Mouse (Mus musculus) fat pad, adult 2 months (tissue): Measurements from ENCODE around the gene Galnt16.
A peak's percentile ranks its signal among the peaks of the same experiment; 100 is the strongest.

Experiments used
- DNase-seq: peaks from one replicate; pipeline ENCODE4 v3.0.0-alpha.2; 2011; ENCODE audit warnings: low read depth, low spot score; ENCODE audit errors: extremely low read depth

The Galnt16 gene

GRCm38 (mm10) chr12:80595968-80596367 lies 77.9 kb downstream of the Galnt16 start:
- no peak for DNase-seq

GRCm38 (mm10) chr12:80598236-80598635 lies 80.2 kb downstream of the Galnt16 start:
- DNase-seq = no peak

DNA sequence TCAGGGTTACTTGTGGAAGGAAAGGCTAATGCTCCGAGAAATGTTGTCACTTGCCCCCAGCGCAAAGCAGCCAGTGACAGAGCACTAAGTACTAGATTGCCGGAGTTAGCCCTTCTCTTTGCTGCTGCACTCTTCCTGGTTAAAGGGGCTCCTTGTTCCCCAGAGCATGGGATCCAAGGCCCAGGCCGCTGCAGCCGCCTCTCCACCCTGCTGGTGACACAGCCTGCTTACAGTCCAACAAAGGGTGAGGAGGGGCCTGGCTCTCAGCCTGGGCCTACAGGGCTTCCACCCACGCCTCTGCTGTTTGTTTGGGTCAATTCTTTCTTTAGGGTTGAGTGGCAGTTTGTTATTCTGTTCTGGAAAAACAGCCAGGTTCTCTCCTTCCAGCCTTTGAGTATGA lies 80.7 kb downstream of the Galnt16 start:
- DNase-seq = no peak

DNA sequence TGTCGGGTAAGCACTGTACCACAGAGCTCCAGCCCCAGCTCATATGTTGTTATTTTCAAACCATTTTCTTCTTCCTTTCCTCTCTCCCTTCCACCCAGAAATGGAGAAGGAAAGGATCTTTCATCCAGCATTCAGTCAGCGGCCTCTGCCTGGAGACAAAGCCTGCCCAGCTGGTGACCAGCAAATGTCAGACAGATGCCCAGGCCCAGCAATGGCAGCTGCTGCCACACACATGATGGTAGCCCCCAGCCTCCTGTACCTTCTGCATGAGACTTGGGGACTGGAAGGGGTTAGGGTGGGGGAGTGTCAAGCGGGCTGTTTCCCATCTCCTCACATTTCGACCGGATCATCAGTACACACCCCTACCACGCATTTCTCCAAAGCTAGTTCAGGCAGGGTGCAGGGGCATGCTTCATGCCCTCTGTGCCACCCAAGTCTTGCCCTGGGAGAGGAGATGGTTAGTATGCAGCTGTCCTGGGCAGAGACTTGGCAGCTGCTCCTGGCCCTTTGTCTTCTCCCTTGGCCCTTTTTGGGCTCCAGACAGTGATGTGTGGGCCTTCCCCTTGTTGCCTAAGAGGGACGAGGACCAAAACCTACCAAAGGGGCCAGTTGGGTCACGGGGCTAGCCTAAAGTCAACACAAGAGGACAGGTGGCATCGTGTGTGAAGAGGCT lies 83.7 kb downstream of the Galnt16 start:
- no peak for DNase-seq

GRCm38 (mm10) chr12:80602432-80602831 lies 84.4 kb downstream of the Galnt16 start:
- no peak for DNase-seq

- DNase-seq = no peak
Observed at GRCm38 (mm10) chr12:80603566-80603965, 85.5 kb downstream of the Galnt16 start.

DNA sequence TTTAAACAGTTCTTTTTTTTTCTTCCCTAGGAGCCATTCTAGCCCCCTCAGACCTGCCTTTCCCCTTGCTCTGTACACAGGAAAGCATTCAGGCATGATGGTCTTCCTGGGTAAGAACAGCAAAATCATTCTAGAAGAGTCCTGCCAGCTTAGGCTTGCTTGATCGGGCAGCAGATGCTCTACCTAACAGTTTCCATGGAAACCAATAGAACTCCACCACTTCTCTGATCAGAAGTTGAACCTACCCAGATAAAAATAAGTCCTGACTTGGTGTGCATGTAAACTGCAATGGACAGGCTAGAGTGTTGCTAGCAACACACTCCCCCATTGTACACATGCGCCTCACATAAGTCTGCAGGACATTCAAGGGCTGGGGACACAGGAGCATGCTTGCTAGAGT lies 86.1 kb downstream of the Galnt16 start:
- no peak for DNase-seq

DNA sequence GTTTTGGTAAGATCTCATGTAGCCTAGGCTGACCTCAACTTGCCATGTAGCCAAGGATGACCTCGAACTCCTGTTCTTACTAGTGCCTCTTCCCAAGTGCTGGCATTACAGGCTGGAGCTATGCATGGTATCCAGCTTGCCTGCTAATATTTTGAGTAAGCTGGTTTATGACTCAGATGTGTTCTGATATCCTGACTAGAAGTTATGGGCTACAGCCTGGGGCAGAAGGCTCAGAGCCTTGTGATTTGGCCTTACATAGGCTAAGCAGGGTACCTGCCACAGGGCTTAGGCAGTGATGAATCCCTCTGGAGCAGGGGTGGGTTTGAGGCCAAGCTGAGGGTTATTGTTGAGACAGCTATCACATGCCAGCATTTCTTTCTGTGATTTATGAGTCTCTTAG lies 90.5 kb downstream of the Galnt16 start:
- DNase-seq = no peak

DNA sequence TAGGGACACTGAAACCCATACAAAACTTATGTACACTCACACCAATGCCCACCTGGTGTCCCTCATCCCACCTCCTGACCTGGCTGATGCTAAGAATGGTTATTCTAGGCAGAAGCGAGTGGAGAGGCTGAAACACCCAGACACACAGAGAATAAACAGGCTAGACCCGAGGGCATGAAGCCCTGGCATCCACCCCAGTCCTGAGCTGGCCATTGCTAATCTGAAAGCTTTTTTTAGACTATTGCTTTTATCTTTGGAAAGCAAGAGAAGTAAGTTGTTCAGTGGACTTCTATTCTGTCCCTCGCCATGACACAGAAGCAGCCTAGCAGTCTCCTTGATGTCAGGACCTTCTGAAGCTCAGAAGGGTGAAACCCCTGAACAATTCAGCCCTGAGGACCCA lies 91.9 kb downstream of the Galnt16 start:
- DNase-seq = no peak

DNA sequence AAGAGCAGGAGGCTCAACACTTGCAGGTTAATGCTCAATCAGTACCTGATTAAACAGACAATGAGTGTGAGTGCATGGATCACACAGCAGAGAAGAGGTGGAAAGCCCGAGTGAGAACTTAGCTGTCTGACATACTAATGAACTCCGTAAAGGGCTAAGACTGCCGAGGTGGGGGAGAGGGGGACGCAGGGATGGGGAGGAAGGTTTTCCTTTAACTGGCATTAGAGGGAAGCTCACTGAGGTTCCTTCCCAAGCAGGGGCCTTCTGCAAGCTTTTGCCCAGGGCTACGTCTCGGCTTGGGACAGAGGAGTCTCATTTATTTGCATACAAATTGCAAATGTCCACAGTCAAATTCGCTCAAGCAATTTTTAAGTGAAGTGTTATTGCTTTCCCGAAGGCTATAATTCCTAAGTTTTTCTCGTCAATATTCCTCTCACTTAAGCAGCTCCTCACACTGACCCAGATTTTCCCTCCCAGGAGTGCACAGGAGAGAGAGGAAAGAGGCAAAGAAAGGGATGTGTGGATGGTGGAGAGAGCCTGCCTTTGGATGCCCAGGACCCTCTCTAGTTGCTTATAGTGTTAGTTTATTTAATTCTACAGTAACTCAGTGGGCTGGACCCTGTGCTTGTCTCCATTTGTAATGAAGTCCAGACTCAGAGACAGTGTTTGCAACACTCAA lies 94.2 kb downstream of the Galnt16 start:
- DNase-seq = no peak

- DNase-seq = no peak
Observed at GRCm38 (mm10) chr12:80615371-80616257, 97.5 kb downstream of the Galnt16 start.

GRCm38 (mm10) chr12:80620501-80620900 lies 102.4 kb downstream of the Galnt16 start:
- no peak for DNase-seq

DNA sequence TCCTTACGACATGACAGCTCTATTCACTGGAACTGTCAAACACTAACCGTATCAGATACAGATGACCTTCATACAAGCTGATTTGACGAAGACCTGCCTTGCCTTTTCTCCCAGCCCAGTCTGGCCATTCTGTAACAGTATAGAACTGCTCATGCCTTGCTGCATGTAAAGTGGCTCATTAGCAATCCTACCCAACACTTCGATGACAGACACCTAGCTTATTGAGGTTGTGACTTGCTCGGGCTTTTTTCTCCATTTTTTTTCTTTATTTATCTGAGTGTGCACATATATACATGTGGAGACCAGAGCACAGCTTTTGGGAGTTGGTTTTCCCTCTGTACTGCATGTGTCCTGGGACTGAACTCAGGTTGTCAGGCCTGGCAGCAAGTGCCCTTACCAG lies 113.7 kb downstream of the Galnt16 start:
- DNase-seq = no peak

DNA sequence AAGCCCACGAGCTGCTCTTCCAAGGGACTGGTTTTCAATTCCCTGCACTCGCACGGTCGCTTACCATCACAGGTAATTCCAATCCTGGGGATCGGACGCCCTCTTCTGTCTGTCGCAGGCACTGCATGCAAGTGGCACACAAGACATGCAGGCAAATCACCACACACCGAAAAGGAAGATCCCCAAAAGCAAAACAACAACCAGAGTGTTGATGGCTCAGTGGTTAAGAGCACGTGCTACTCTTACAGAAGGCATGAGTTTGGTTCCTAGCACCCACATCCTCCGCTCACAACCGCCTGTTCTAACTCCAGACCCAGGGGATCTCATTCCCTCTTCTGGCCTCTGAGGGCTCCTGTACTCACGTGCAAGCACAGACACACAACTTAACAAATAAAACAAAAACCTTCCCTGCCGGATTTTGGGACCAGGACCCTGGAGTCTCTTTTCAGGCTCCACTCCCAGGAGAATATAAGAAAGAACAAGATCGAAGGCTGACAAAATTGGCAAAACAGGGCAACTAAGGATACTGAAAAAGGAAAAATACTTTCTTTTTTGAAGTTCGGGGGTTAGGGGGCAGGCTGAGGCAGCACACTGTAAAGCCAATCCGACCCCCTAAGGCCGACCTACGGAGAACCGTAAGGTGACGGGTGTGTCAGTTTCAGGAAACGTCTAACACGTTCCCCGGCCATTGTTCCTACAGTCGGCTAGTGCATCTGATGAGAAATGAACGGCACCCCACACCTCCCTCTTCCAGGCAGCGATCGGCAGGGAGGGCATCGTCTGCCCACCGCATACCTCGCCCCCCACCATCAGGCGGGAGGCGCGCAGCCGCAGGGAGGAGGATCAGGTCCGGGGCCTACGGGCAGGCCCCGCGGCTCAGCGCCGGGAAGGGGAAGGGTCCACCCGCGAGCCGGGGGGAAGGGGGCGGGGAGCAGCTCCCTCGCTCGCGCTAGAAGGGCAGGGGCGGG lies 124.9 kb downstream of the Galnt16 start:
- no peak for DNase-seq

GRCm38 (mm10) chr12:80643693-80644505 lies 125.8 kb downstream of the Galnt16 start, which contains the start of the genes Slc39a9 and Erh:
TSS of gene Slc39a9 (plus strand) at chr12:80643883.
TSS of gene Erh (minus strand) at chr12:80644341.
- DNase-seq = peak; percentile 78

- no peak for DNase-seq
Observed at GRCm38 (mm10) chr12:80644506-80644868, 126.4 kb downstream of the Galnt16 start.

GRCm38 (mm10) chr12:80646377-80646776 lies 128.3 kb downstream of the Galnt16 start:
- no peak for DNase-seq

DNA sequence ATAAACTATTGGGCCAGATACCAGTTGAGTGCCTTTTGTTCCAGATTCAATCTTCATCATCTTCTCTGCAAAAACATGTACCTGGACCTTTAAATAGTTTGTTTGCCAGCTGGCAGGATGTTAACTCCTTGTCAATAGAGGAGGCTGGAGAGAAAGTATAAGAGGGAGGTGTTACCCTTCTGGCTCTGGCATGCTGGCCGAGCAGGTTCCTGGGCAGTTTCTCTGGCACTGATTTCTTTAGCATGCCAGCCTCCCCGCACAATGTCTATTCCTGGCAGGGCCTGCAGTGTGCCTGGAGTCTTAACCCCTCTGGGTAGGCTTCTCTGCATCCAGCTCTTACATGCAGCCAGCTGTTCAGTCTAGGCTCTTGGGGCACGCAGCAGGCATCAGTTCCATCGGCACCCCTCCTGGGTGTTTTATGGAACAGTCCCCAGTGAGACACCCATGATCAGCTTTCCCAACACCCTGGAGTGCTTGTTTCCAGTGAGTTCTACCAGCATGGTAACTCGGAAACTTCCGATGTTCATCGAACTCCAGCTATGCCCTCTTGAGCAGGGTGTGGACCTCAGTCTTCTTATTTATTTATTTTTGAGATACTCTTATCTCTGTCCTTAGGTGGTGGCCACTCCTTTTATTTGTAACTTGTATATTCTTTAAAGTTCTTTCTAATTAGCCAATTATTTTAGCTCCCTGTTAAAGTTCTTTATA lies 136.0 kb downstream of the Galnt16 start:
- peak; percentile 91 for DNase-seq

GRCm38 (mm10) chr12:80654659-80655025 lies 136.6 kb downstream of the Galnt16 start:
- DNase-seq = peak; percentile 81
